Mouse (Mus musculus) lung, embryonic 14.5 days (tissue): ENCODE data around the gene Trim33. TPM values are rescaled to one million over a fixed set of nuclear protein-coding genes. Genes with fewer than 3 reads are reported as not detected.
A peak's percentile ranks its signal among the peaks of the same experiment; 100 is the strongest.

Source experiments
- ATAC-seq: fragments of 200-750 bp; cut with Nextera tagmentation; 2 replicates; pipeline ENCODE4 v1.8.0; 2017; ENCODE audit warnings: mild to moderate bottlenecking, moderate TSS enrichment, moderate library complexity; ENCODE audit not compliant: insufficient read depth
- DNase-seq: peaks from one replicate; pipeline ENCODE4 v3.0.0-alpha.2; 2015
- H3K27ac ChIP-seq: fragments of 300-500 bp; sonication (generic); 2 replicates; pipeline ENCODE4 v1.5.1; 2014; ENCODE audit warnings: low read depth, mild to moderate bottlenecking, moderate library complexity
- H3K27me3 ChIP-seq: fragments of 300-500 bp; sonication (generic); 2 replicates; pipeline ENCODE4 v1.6.1; 2014; ENCODE audit warnings: low read length, control low read depth; ENCODE audit not compliant: insufficient read depth
- H3K36me3 ChIP-seq: fragments of 300-500 bp; sonication (generic); 2 replicates; pipeline ENCODE4 v1.6.1; 2014; ENCODE audit warnings: control low read depth; ENCODE audit not compliant: insufficient read depth
- H3K4me1 ChIP-seq: fragments of 300-500 bp; sonication (generic); 2 replicates; pipeline ENCODE4 v1.6.1; 2014; ENCODE audit warnings: antibody characterized with exemption, control low read depth; ENCODE audit not compliant: insufficient read depth
- H3K4me2 ChIP-seq: fragments of 300-500 bp; sonication (generic); 2 replicates; pipeline ENCODE4 v1.6.1; 2014; ENCODE audit warnings: mild to moderate bottlenecking
- H3K4me3 ChIP-seq: fragments of 300-500 bp; sonication (generic); 2 replicates; pipeline ENCODE4 v1.5.1; 2014; ENCODE audit warnings: low read depth, low read length
- H3K9ac ChIP-seq: fragments of 300-500 bp; sonication (generic); 2 replicates; pipeline ENCODE4 v1.6.1; 2014
- H3K9me3 ChIP-seq: fragments of 300-500 bp; sonication (generic); 2 replicates; pipeline ENCODE4 v1.6.1; 2016; ENCODE audit warnings: low read depth, low read length, control low read depth
- CTCF ChIP-seq: IDR thresholded peaks from 2 replicates; pipeline ENCODE4 v1.5.1; 2016; ENCODE audit warnings: antibody characterized with exemption, low read depth
- WGBS: fragments of 180-500 bp; shearing (Covaris S2); extraction: QIAGEN DNeasy Blood & Tissue Kit; methylation state at CpG from one replicate; pipeline ENCODE4 v1.1.7; 2014; 5-methylcytosine and 5-hydroxymethylcytosine counted together
- polyA plus RNA-seq: library from polyadenylated mRNA; unstranded; fragments of >200 nt; fragmentation: Nextera tagmentation; extraction: Ambion mirVana; gene quantifications from 2 replicates; pipeline ENCODE4 v1.2.1, GENCODE M21; 2014

Trim33 gene
- polyA plus RNA-seq, 1 experiment from 2014 or later: 30.0 TPM

DNA sequence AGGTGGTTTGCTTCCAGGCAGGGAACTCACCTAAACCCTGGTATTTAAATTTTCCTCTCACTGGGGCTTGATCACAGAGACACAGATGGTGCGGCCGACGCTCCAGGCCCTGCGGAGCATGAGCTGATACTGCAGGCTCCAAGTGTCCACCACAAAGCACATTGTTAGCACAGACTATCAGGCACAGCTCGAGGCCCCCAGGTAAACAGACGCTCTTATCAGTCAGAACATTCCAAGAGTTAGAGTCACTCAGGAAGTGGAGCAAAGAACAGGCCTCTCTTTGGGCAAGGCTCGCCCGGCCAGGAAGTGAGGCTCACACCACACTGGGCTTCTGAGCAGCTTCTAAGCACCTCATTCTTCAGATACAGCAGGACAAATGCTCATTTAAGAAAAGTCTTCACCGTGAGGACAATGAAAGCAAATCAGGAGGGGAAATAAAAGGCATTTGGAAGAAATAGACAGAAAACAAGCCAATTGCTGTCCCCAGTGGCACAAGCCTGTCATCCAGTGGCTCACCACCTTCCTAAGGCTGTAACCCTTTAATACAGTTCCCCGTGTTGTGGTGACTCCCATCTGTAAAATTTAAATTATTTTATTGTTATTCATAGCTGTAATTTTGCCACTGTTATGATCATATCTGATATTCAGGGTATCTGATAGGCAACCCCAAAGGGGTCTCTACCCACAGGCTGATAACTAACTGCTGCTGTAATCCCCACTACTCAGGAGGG is 22.8 kb upstream of the Trim33 start:
- H3K27me3 ChIP-seq: no peaks in the 10 kb centered on the region
- no peaks in the 10 kb centered on the region for H3K36me3 ChIP-seq
- no peak overlapping the region for H3K4me2 ChIP-seq
- DNase-seq: peak; percentile 57
- no peaks in the 10 kb centered on the region for H3K4me1 ChIP-seq
- no peak for TF ChIP-seq CTCF
- WGBS: 18% methylated on average over 10 of the region's 10 CpGs
- ATAC-seq: peak; percentile 78
- H3K4me3 ChIP-seq: no peak overlapping the region
- H3K27ac ChIP-seq: peak overlapping the region; percentile 55; the same call in 1 of the 2 replicates
- H3K9ac ChIP-seq: no peak overlapping the region
- no peaks in the 10 kb centered on the region for H3K9me3 ChIP-seq

DNA sequence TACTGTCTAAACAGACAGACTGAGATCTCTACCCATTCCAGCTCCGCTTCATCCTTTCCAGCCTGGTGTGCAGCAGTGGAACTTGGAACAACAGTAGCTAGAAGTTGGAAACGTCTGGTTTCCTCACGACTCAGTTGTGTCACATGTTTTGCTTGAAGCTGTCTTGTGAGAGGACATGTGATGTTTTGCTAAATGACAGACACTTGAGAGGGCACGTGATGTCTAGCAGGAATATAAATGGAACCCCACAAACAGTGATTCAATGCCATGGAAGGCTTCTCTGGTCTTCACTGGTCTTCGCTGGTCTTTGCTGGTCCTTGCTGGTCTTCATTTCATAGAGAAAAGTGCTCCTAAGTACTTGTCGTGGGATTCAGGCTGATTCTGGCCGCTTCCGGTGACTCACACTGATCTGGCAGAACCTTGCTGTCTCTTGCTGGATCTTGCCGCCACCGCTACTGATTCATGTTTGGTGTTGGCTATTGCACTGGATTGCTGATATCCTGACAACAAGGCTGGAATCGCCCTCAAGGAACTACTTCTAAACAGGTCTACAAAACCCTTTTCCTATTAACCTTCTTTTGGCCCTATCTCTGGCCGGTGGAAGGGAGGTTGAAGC is 16.2 kb upstream of the Trim33 start:
- DNase-seq: no peak
- H3K4me1 ChIP-seq: no peaks in the 10 kb centered on the region
- no peak overlapping the region for H3K4me3 ChIP-seq
- H3K27ac ChIP-seq: no peak overlapping the region
- no peak for TF ChIP-seq CTCF
- ATAC-seq: no peak
- no peaks in the 10 kb centered on the region for H3K36me3 ChIP-seq
- no peak overlapping the region for H3K9ac ChIP-seq
- no peak overlapping the region for H3K4me2 ChIP-seq
- no peaks in the 10 kb centered on the region for H3K27me3 ChIP-seq
- no peaks in the 10 kb centered on the region for H3K9me3 ChIP-seq
- WGBS: 83% methylated on average over 12 of the region's 12 CpGs

DNA sequence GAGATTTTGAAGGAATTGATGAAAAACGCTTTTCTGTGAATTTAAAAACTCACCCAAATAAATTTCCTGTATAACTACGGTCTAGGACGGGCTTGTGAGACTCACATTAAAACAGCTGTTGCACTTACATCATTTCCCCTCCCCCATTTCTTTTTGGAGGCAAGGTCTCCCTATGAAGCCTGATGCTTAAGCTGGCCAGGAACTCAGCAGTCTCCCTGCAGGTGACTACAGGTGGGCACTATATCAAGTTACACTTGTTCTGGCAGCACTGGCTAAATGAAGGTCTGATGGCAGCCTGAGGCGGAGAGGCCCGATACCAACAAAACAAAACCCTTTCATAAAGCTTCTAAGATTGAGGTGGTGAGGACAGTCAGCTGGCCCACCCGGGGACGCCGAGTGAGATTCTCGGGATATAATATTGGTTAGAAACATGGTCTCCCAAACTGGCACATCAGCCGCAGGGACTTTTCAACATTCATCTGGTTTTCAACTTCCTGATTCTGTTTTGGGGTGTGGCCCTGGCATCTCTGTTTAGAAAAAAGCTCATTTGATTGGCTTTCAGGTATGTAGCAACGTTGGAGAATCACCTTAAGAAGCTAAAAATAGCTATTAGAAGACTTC is 422 bp upstream of the Trim33 start:
- Histone ChIP-seq H3K4me3 (peak overlapping the region; percentile 98), H3K36me3 (peaks cover 9% of the 10 kb centered on the region), H3K4me1 (peaks cover 8% of the 10 kb centered on the region; the same call in 1 of the 2 replicates), H3K27ac (peak overlapping the region; percentile 93), H3K4me2 (peak overlapping the region; percentile 93), H3K9me3 (no peaks in the 10 kb centered on the region), H3K9ac (peak overlapping the region; percentile 98), H3K27me3 (no peaks in the 10 kb centered on the region)
- peak; percentile 54 for DNase-seq
- ATAC-seq: no peak
- WGBS: 4% methylated on average over 11 of the region's 11 CpGs
- TF ChIP-seq CTCF: no peak

DNA sequence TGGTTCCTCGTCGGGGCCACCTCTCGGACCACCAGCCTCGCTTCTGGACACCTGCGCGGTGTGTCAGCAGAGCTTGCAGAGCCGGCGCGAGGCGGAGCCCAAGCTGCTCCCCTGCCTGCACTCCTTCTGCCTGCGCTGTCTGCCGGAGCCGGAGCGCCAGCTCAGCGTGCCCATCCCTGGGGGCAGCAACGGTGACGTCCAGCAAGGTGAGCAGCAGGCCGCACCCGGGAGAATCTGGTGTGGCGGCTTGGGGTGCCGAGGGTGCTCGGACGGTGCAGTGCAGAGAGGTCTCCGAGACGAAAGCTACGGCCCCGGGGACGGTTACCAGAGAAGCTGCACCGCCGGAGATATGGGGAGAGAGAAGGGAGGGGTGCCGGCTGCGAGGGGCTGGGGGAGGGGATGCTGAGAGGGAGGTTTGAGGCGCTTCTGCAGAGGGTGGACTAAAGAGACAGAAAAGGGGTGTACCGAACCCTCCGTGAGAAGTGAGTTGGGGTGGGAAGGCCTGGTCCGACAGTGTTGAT is 1.2 kb downstream of the Trim33 start:
- Histone ChIP-seq H3K4me2 (peak overlapping the region; percentile 93), H3K27me3 (no peaks in the 10 kb centered on the region), H3K4me1 (peaks cover 8% of the 10 kb centered on the region; the same call in 1 of the 2 replicates), H3K36me3 (peaks cover 13% of the 10 kb centered on the region), H3K9me3 (no peaks in the 10 kb centered on the region), H3K27ac (peak overlapping the region; percentile 93), H3K9ac (peak overlapping the region; percentile 98), H3K4me3 (peak overlapping the region; percentile 98)
- DNase-seq (peak; percentile 47), ATAC-seq (peak; percentile 70)
- no peak for TF ChIP-seq CTCF
- WGBS: under 1% methylated on average over 36 of the region's 36 CpGs

DNA sequence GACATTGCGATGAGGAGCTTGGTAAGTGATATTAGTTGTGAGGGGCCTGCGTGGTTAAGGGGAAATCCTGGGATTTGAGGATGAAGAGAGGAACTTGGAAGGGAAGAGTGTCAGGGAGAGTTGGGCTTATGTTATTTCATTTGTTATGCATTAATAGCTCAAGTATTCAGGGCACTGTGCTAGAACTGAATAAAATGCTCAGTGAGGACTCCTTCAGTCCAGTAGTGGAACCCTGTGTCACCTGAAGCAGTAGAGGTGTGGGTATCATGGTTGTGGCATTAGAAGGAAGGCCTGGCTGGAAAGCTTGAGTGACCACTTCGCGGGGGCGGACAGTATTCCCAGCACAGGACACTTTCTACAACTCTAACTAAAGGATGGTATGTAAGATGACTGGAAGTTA is 1.8 kb downstream of the Trim33 start:
- Histone ChIP-seq H3K27ac (no peak overlapping the region), H3K4me1 (peaks cover 8% of the 10 kb centered on the region; the same call in 1 of the 2 replicates), H3K27me3 (no peaks in the 10 kb centered on the region), H3K4me2 (peak overlapping the region; percentile 93), H3K9ac (peak overlapping the region; percentile 98), H3K4me3 (peak overlapping the region; percentile 98), H3K36me3 (peaks cover 13% of the 10 kb centered on the region), H3K9me3 (no peaks in the 10 kb centered on the region)
- 28% methylated on average over 5 of the region's 5 CpGs for WGBS
- DNase-seq (peak; percentile 20), ATAC-seq (no peak)
- TF ChIP-seq CTCF: no peak

DNA sequence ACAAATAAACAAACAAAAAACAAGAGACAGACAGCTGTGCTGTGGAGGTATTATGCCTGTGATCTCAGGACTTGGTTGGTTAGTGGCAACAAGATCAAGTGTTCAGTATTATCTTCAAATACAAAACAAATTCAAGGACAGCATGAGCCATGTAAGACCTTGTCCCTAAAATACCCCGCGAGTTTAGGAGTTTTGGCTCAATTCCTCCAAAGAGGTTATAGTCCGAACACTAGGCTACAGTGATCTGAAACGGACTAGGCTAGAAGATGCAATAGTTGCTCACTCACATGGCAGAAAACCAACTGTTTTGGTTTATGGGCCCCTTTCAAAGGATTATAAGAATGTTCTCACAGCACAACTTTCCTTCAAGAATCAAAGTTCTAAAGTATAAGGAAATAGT is 9.7 kb downstream of the Trim33 start:
- Histone ChIP-seq H3K4me3 (no peak overlapping the region), H3K9me3 (no peaks in the 10 kb centered on the region), H3K4me2 (no peak overlapping the region), H3K27me3 (no peaks in the 10 kb centered on the region), H3K9ac (no peak overlapping the region), H3K4me1 (no peaks in the 10 kb centered on the region), H3K36me3 (peaks cover 3% of the 10 kb centered on the region; the same call in 1 of the 2 replicates), H3K27ac (no peak overlapping the region)
- no peak for ATAC-seq
- 83% methylated on average over 4 of the region's 4 CpGs for WGBS
- no peak for DNase-seq
- TF ChIP-seq CTCF: no peak

DNA sequence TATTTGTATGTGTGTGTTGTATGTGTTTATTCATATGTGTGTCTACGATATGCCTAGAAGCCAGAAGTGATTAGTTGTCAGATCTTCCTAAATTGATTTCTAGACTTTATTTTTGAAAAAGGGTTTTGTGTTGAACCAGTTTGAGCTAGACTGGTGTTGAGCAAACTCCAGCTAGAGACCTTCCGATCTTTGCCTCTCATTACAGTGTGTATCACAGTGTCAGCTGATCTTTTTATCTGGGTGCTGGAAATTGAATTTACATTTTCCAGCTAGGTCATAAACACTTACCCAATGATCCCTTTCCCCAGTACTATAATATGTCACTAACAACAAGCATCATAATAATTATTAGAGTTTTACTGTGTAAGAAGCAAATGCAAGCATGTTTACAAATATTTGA is 12.0 kb downstream of the Trim33 start:
- ATAC-seq (no peak), DNase-seq (no peak)
- Histone ChIP-seq H3K4me1 (no peaks in the 10 kb centered on the region), H3K9ac (no peak overlapping the region), H3K27ac (no peak overlapping the region), H3K36me3 (no peaks in the 10 kb centered on the region), H3K9me3 (no peaks in the 10 kb centered on the region), H3K4me2 (no peak overlapping the region), H3K4me3 (no peak overlapping the region), H3K27me3 (no peaks in the 10 kb centered on the region)
- TF ChIP-seq CTCF: no peak
- 81% methylated on average over 2 of the region's 2 CpGs for WGBS
